Mouse (Mus musculus): ENCODE results near the gene Ptpn9. TPM values are rescaled to one million over a fixed set of nuclear protein-coding genes. Genes with fewer than 3 reads are reported as not detected.
A peak's percentile ranks its signal among the peaks of the same experiment; 100 is the strongest.

Ptpn9 gene
- total and polyA plus RNA-seq, 3 experiments, result 10.4 to 21.3 (median 10.4) TPM

- Histone ChIP-seq H3K27me3 (replicated peaks) (no peaks in the 10 kb centered on the region), H3K4me1 (ENCODE audit: control insufficient read depth in 1 of 2, insufficient read depth in 2 of 2) (peaks cover 0 to 29% of the 10 kb centered on the region in 2 experiments; a peak in 2 of 4 replicates), H3K9me3 (replicated peaks; ENCODE audit: low read length) (no peaks in the 10 kb centered on the region), H3K4me2 (ENCODE audit: insufficient read depth, low read depth, poor library complexity, severe bottlenecking) (peak overlapping the region; percentile 99), H3K4me3 (replicated peaks in 1 of 3; ENCODE audit: low read depth in 2 of 3, low read length in 2 of 3, poor library complexity in 1 of 3) (peak overlapping the region; percentile 52 to 80 (median 63)), H3K36me3 (replicated peaks in 1 of 2; ENCODE audit: control insufficient read depth in 1 of 2, insufficient read depth in 1 of 2, low read length in 1 of 2) (peaks cover 0 to 10% of the 10 kb centered on the region in 2 experiments), H3K27ac (ENCODE audit: insufficient read depth, low read depth) (peak overlapping the region; percentile 52; the same call in 1 of the 2 replicates), H3K9ac (ENCODE audit: insufficient read depth, low read depth) (peak overlapping the region; percentile 68; the same call in 1 of the 2 replicates), H3K79me2 (replicated peaks; ENCODE audit: control insufficient read depth, extremely low read depth, insufficient read depth, poor library complexity, severe bottlenecking) (peaks cover 28% of the 10 kb centered on the region)
- dilution Hi-C loops (cut with MboI; ENCODE audit: extremely low pct_ligation_motif_present, extremely low pct_unique_long_range_greater_than_20kb, low sequenced_read_pairs) (no loop called here), in situ Hi-C loops (cut with MboI; ENCODE audit: low pct_ligation_motif_present, low pct_unique_long_range_greater_than_20kb, low sequenced_read_pairs) (loop anchor here (5.0 kb wide), 1 partner anchor 37 kb away; no protein-coding TSS in a partner anchor)
- TF ChIP-seq USF2 (conservative IDR thresholded peaks at IDR 0.05; ENCODE audit: low read depth, low read length) (no peak), BHLHE40 (IDR thresholded peaks at IDR 0.05; ENCODE audit: low read depth, low read length) (no peak), CHD1 (IDR thresholded peaks at IDR 0.05; ENCODE audit: low read depth, low read length) (no peak), JUN (IDR thresholded peaks at IDR 0.05; ENCODE audit: insufficient read depth, low read depth, low read length) (no peak), MAX (IDR thresholded peaks at IDR 0.05; ENCODE audit: low read length) (no peak), MYC (IDR thresholded peaks at IDR 0.05; ENCODE audit: low read depth, low read length) (no peak), POLR2AphosphoS2 (IDR thresholded peaks at IDR 0.05; ENCODE audit: low read depth, low read length) (peak; percentile 14; the same call in 1 of the 2 replicates), HCFC1 (IDR thresholded peaks at IDR 0.05; ENCODE audit: low read depth, low read length) (no peak), TCF12 (IDR thresholded peaks at IDR 0.05; ENCODE audit: low read depth, low read length) (no peak), MAFK (IDR thresholded peaks at IDR 0.05; ENCODE audit: insufficient replicate concordance, low read length) (no peak), KAT2A (IDR thresholded peaks at IDR 0.05; ENCODE audit: insufficient replicate concordance, low read length) (0 out of 2 replicates have a peak, but pooled peaks have one; percentile 16), USF1 (IDR thresholded peaks at IDR 0.05; ENCODE audit: low read depth, low read length) (no peak), MAZ (IDR thresholded peaks at IDR 0.05; ENCODE audit: low read depth, low read length) (no peak), RCOR1 (conservative IDR thresholded peaks at IDR 0.05; ENCODE audit: low read depth, low read length) (no peak), SIN3A (IDR thresholded peaks at IDR 0.05; ENCODE audit: low read length) (peak; percentile 85; the same call in 1 of the 2 replicates), CHD2 (IDR thresholded peaks at IDR 0.05; ENCODE audit: low read length) (no peak), JUND (conservative IDR thresholded peaks at IDR 0.05; ENCODE audit: low read depth, low read length) (no peak), PAX5 (IDR thresholded peaks at IDR 0.05; ENCODE audit: low read length) (no peak), TBP (conservative IDR thresholded peaks at IDR 0.05; ENCODE audit: low read depth, low read length) (peak; percentile 90), UBTF (IDR thresholded peaks at IDR 0.05; ENCODE audit: low read depth, low read length) (no peak)
- DNase-seq (ENCODE audit: extremely low read depth), result peak; percentile 90
Observed at GRCm38 (mm10) chr9:57074822-57075603, 80.3 kb downstream of the Ptpn9 start.

All from CH12.LX (cell line).